Mouse (Mus musculus) liver, adult 2 months (tissue): ENCODE data around the gene Chn1.

ENCODE experiments used
- CTCF ChIP-seq: fragments of 200-500 bp; IDR thresholded peaks from 2 replicates; pipeline ENCODE4 v1.5.1; 2011; ENCODE audit warnings: low read depth, low read length, control low read depth
- POLR2A ChIP-seq: fragments of 200-500 bp; IDR thresholded peaks from 2 replicates; pipeline ENCODE4 v1.6.1; 2011; ENCODE audit warnings: low read length, control low read depth; ENCODE audit not compliant: insufficient read depth; ENCODE audit errors: extremely low read depth

- TF ChIP-seq CTCF (no peak), POLR2A (no peak)
These were observed 159.7 kb downstream of the Chn1 start for GRCm38 (mm10) chr2:73615456-73615855.
